Mouse (Mus musculus): Measurements from ENCODE around the gene Mmp15. TPM values are rescaled to one million over a fixed set of nuclear protein-coding genes. Genes with fewer than 3 reads are reported as not detected.

Mmp15 gene
- polyA plus RNA-seq (2014; fragmentation: Nextera tagmentation; extraction: Ambion mirVana): 24.6 and 26.5 TPM in 2 replicates

- WGBS: under 1% methylated on average over 64 of the region's 80 CpGs
- ATAC-seq (ENCODE audit: low FRiP score) (peak; percentile 69), DNase-seq (ENCODE audit: low spot score) (peak; percentile 65)
- no peaks in the 10 kb centered on the region for H3K9me3 ChIP-seq (ENCODE audit: control insufficient read depth, low read length)
- peak within 1 kb of the TSS; percentile 93 for H3K4me3 ChIP-seq (replicated peaks; ENCODE audit: low read length)
- no peaks in the 10 kb centered on the region; the same call in 1 of the 2 replicates for H3K36me3 ChIP-seq (replicated peaks; ENCODE audit: control insufficient read depth, insufficient read depth)
- H3K4me2 ChIP-seq (replicated peaks): peak within 1 kb of the TSS; percentile 96
- H3K9ac ChIP-seq: peak within 1 kb of the TSS; percentile 88
- H3K4me1 ChIP-seq (replicated peaks; ENCODE audit: control insufficient read depth, insufficient read depth, low read length): peaks cover 44% of the 10 kb centered on the region
- peak within 1 kb of the TSS; percentile 88 for H3K27ac ChIP-seq
- no peaks in the 10 kb centered on the region for H3K27me3 ChIP-seq (ENCODE audit: control insufficient read depth, insufficient read depth, low read length)
Observed at GRCm38 (mm10) chr8:95352151-95352870, at the start of gene Mmp15. Gene Mmp15, plus strand, starts transcription at chr8:95352268.

- no peak overlapping the region for H3K4me3 ChIP-seq (replicated peaks; ENCODE audit: low read length)
- DNase-seq (ENCODE audit: low spot score) (peak; percentile 61), ATAC-seq (ENCODE audit: low FRiP score) (no peak)
- H3K4me1 ChIP-seq (replicated peaks; ENCODE audit: control insufficient read depth, insufficient read depth, low read length): no peaks in the 10 kb centered on the region
- H3K27ac ChIP-seq: no peak overlapping the region
- H3K9ac ChIP-seq: no peak overlapping the region
- no peaks in the 10 kb centered on the region for H3K9me3 ChIP-seq (ENCODE audit: control insufficient read depth, low read length)
- no peaks in the 10 kb centered on the region for H3K36me3 ChIP-seq (replicated peaks; ENCODE audit: control insufficient read depth, insufficient read depth)
- whole genome bisulfite sequencing: 24% methylated on average over 5 of the region's 5 CpGs
- no peak overlapping the region for H3K4me2 ChIP-seq (replicated peaks)
- no peaks in the 10 kb centered on the region for H3K27me3 ChIP-seq (ENCODE audit: control insufficient read depth, insufficient read depth, low read length)
Observed at GRCm38 (mm10) chr8:95302410-95302809, 49.7 kb upstream of the Mmp15 start.

- Histone ChIP-seq H3K4me1 (replicated peaks; ENCODE audit: control insufficient read depth, insufficient read depth, low read length) (no peaks in the 10 kb centered on the region), H3K9ac (no peak overlapping the region), H3K9me3 (ENCODE audit: control insufficient read depth, low read length) (no peaks in the 10 kb centered on the region), H3K27ac (no peak overlapping the region), H3K27me3 (ENCODE audit: control insufficient read depth, insufficient read depth, low read length) (no peaks in the 10 kb centered on the region), H3K4me3 (replicated peaks; ENCODE audit: low read length) (no peak overlapping the region), H3K4me2 (replicated peaks) (no peak overlapping the region), H3K36me3 (replicated peaks; ENCODE audit: control insufficient read depth, insufficient read depth) (no peaks in the 10 kb centered on the region)
- ATAC-seq (ENCODE audit: low FRiP score) (no peak), DNase-seq (ENCODE audit: low spot score) (no peak)
- WGBS: 73% methylated on average over 4 of the region's 4 CpGs
Observed at GRCm38 (mm10) chr8:95305526-95305925, 46.5 kb upstream of the Mmp15 start.

GRCm38 (mm10) chr8:95306431-95306830 is 45.6 kb upstream of the Mmp15 start, which contains the start of gene Cngb1:
Gene Cngb1, minus strand, starts transcription at chr8:95306585.
- no peak for ATAC-seq (ENCODE audit: low FRiP score)
- Histone ChIP-seq H3K36me3 (replicated peaks; ENCODE audit: control insufficient read depth, insufficient read depth) (no peaks in the 10 kb centered on the region), H3K27me3 (ENCODE audit: control insufficient read depth, insufficient read depth, low read length) (no peaks in the 10 kb centered on the region), H3K9ac (no peak within 1 kb of the TSS), H3K4me3 (replicated peaks; ENCODE audit: low read length) (no peak within 1 kb of the TSS), H3K4me1 (replicated peaks; ENCODE audit: control insufficient read depth, insufficient read depth, low read length) (no peaks in the 10 kb centered on the region), H3K4me2 (replicated peaks) (no peak within 1 kb of the TSS), H3K27ac (no peak within 1 kb of the TSS), H3K9me3 (ENCODE audit: control insufficient read depth, low read length) (no peaks in the 10 kb centered on the region)
- no peak for DNase-seq (ENCODE audit: low spot score)
- WGBS: 54% methylated on average over 6 of the region's 6 CpGs

- no peaks in the 10 kb centered on the region for H3K9me3 ChIP-seq (ENCODE audit: control insufficient read depth, low read length)
- no peak within 1 kb of the TSS for H3K9ac ChIP-seq
- H3K4me3 ChIP-seq (replicated peaks; ENCODE audit: low read length): no peak within 1 kb of the TSS
- peak; percentile 57; the same call in 1 of the 2 replicates for ATAC-seq (ENCODE audit: low FRiP score)
- no peak within 1 kb of the TSS for H3K4me2 ChIP-seq (replicated peaks)
- H3K27me3 ChIP-seq (ENCODE audit: control insufficient read depth, insufficient read depth, low read length): no peaks in the 10 kb centered on the region
- no peaks in the 10 kb centered on the region for H3K4me1 ChIP-seq (replicated peaks; ENCODE audit: control insufficient read depth, insufficient read depth, low read length)
- H3K27ac ChIP-seq: no peak within 1 kb of the TSS
- H3K36me3 ChIP-seq (replicated peaks; ENCODE audit: control insufficient read depth, insufficient read depth): no peaks in the 10 kb centered on the region
- 35% methylated on average over 6 of the region's 6 CpGs for WGBS
- no peak for DNase-seq (ENCODE audit: low spot score)
Observed at GRCm38 (mm10) chr8:95310342-95310970, 41.6 kb upstream of the Mmp15 start, which contains the start of gene Tepp. Gene Tepp, plus strand, starts transcription at chr8:95310566.

GRCm38 (mm10) chr8:95312836-95313235 is 39.2 kb upstream of the Mmp15 start:
- H3K4me3 ChIP-seq (replicated peaks; ENCODE audit: low read length): no peak overlapping the region
- H3K36me3 ChIP-seq (replicated peaks; ENCODE audit: control insufficient read depth, insufficient read depth): no peaks in the 10 kb centered on the region
- H3K27ac ChIP-seq: no peak overlapping the region
- ATAC-seq (ENCODE audit: low FRiP score) (no peak), DNase-seq (ENCODE audit: low spot score) (no peak)
- H3K9me3 ChIP-seq (ENCODE audit: control insufficient read depth, low read length): no peaks in the 10 kb centered on the region
- H3K4me1 ChIP-seq (replicated peaks; ENCODE audit: control insufficient read depth, insufficient read depth, low read length): no peaks in the 10 kb centered on the region
- no peak overlapping the region for H3K4me2 ChIP-seq (replicated peaks)
- WGBS: 70% methylated on average over 18 of the region's 18 CpGs
- no peak overlapping the region for H3K9ac ChIP-seq
- no peaks in the 10 kb centered on the region for H3K27me3 ChIP-seq (ENCODE audit: control insufficient read depth, insufficient read depth, low read length)

GRCm38 (mm10) chr8:95313857-95314256 is 38.2 kb upstream of the Mmp15 start:
- ATAC-seq (ENCODE audit: low FRiP score): no peak
- Histone ChIP-seq H3K27ac (no peak overlapping the region), H3K36me3 (replicated peaks; ENCODE audit: control insufficient read depth, insufficient read depth) (no peaks in the 10 kb centered on the region), H3K9me3 (ENCODE audit: control insufficient read depth, low read length) (no peaks in the 10 kb centered on the region), H3K27me3 (ENCODE audit: control insufficient read depth, insufficient read depth, low read length) (no peaks in the 10 kb centered on the region), H3K4me2 (replicated peaks) (no peak overlapping the region), H3K4me1 (replicated peaks; ENCODE audit: control insufficient read depth, insufficient read depth, low read length) (no peaks in the 10 kb centered on the region), H3K4me3 (replicated peaks; ENCODE audit: low read length) (no peak overlapping the region), H3K9ac (no peak overlapping the region)
- WGBS: 91% methylated on average over 6 of the region's 6 CpGs
- DNase-seq (ENCODE audit: low spot score): no peak

- H3K4me1 ChIP-seq (replicated peaks; ENCODE audit: control insufficient read depth, insufficient read depth, low read length): no peaks in the 10 kb centered on the region
- H3K4me3 ChIP-seq (replicated peaks; ENCODE audit: low read length): no peak overlapping the region
- 84% methylated on average over 2 of the region's 2 CpGs for WGBS
- H3K36me3 ChIP-seq (replicated peaks; ENCODE audit: control insufficient read depth, insufficient read depth): no peaks in the 10 kb centered on the region
- H3K9ac ChIP-seq: no peak overlapping the region
- H3K27me3 ChIP-seq (ENCODE audit: control insufficient read depth, insufficient read depth, low read length): no peaks in the 10 kb centered on the region
- no peaks in the 10 kb centered on the region for H3K9me3 ChIP-seq (ENCODE audit: control insufficient read depth, low read length)
- no peak overlapping the region for H3K27ac ChIP-seq
- no peak for ATAC-seq (ENCODE audit: low FRiP score)
- H3K4me2 ChIP-seq (replicated peaks): no peak overlapping the region
- no peak for DNase-seq (ENCODE audit: low spot score)
Observed at GRCm38 (mm10) chr8:95314707-95315106, 37.4 kb upstream of the Mmp15 start.

- no peaks in the 10 kb centered on the region for H3K36me3 ChIP-seq (replicated peaks; ENCODE audit: control insufficient read depth, insufficient read depth)
- no peaks in the 10 kb centered on the region for H3K9me3 ChIP-seq (ENCODE audit: control insufficient read depth, low read length)
- no peak overlapping the region for H3K4me2 ChIP-seq (replicated peaks)
- no peak overlapping the region for H3K4me3 ChIP-seq (replicated peaks; ENCODE audit: low read length)
- no peak overlapping the region for H3K27ac ChIP-seq
- WGBS: 93% methylated on average over 1 of the region's 1 CpGs
- H3K4me1 ChIP-seq (replicated peaks; ENCODE audit: control insufficient read depth, insufficient read depth, low read length): 0 out of 2 replicates have a peak, but pooled peaks cover 4% of the 10 kb centered on the region
- no peak for DNase-seq (ENCODE audit: low spot score)
- H3K9ac ChIP-seq: no peak overlapping the region
- no peak for ATAC-seq (ENCODE audit: low FRiP score)
- no peaks in the 10 kb centered on the region for H3K27me3 ChIP-seq (ENCODE audit: control insufficient read depth, insufficient read depth, low read length)
Observed at GRCm38 (mm10) chr8:95315350-95315749, 36.7 kb upstream of the Mmp15 start.

All from hindbrain, embryonic 14.5 days (tissue).